Mouse (Mus musculus) erythroblast, embryonic 14.5 days (primary cell): Measurements from ENCODE around the gene Aqp9. TPM values are rescaled to one million over a fixed set of nuclear protein-coding genes. Genes with fewer than 3 reads are reported as not detected.

Experiments
- H3K27me3 ChIP-seq: 2 replicates; pipeline ENCODE4 v1.6.1; 2012; ENCODE audit warnings: inconsistent platforms; ENCODE audit not compliant: control insufficient read depth
- H3K36me3 ChIP-seq: 2 replicates; pipeline ENCODE4 v1.6.1; 2012; ENCODE audit warnings: mild to moderate bottlenecking, inconsistent platforms; ENCODE audit not compliant: control insufficient read depth
- H3K4me1 ChIP-seq: 2 replicates; pipeline ENCODE4 v1.6.1; 2012; ENCODE audit warnings: inconsistent platforms; ENCODE audit not compliant: control insufficient read depth
- H3K4me3 ChIP-seq: replicated peaks from 2 replicates; pipeline ENCODE3; 2012; ENCODE audit warnings: moderate library complexity, mild to moderate bottlenecking, inconsistent platforms
- H3K9me3 ChIP-seq: 2 replicates; pipeline ENCODE4 v1.6.1; 2012; ENCODE audit warnings: low read length, inconsistent platforms, mixed read lengths; ENCODE audit not compliant: control insufficient read depth
- GATA1 ChIP-seq: IDR thresholded peaks from 2 replicates; pipeline ENCODE4 v1.6.1; 2012; ENCODE audit warnings: low read length, inconsistent platforms, mixed read lengths
- TAL1 ChIP-seq: IDR thresholded peaks from 3 replicates; pipeline ENCODE4 v1.6.1; 2012; ENCODE audit warnings: low read length, inconsistent platforms, mixed read lengths
- polyA plus RNA-seq: library from polyadenylated mRNA; stranded (reverse); fragments of >175 nt; gene quantifications from 2 replicates; pipeline ENCODE4 v1.2.3, GENCODE M21; 2012

Gene Aqp9
- polyA plus RNA-seq, 1 experiment = 0.26 TPM

DNA sequence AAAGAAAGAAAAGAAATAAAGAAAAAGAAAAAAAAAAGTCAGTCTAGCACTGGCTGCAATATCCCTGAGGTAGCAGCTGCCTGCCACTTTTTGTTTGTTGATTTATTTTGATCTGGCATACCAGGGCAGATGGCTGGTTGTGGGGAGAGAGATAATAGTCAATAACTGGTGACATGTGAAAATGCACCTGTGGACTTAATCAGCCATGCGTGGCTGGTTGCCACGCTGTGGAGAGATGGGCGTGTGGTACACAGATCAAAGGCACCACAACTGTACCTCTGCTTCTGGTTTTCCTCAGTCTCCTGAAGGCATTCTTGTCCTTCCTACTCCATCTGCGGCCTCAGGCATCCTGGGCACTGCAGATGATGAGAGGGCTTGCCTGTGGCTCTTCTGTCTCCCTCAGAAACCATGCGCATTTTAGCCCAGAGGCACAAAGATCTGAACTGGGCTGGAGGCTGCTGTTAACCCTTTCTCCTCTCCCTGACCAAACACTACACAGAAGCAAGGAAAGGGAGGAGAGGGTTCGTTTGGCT lies 103.1 kb downstream of the Aqp9 start:
- Histone ChIP-seq H3K4me3 (no peak overlapping the region), H3K9me3 (no peaks in the 10 kb centered on the region), H3K36me3 (no peaks in the 10 kb centered on the region), H3K4me1 (no peaks in the 10 kb centered on the region), H3K27me3 (no peaks in the 10 kb centered on the region)
- TF ChIP-seq TAL1 = no peak
- no peak for TF ChIP-seq GATA1

DNA sequence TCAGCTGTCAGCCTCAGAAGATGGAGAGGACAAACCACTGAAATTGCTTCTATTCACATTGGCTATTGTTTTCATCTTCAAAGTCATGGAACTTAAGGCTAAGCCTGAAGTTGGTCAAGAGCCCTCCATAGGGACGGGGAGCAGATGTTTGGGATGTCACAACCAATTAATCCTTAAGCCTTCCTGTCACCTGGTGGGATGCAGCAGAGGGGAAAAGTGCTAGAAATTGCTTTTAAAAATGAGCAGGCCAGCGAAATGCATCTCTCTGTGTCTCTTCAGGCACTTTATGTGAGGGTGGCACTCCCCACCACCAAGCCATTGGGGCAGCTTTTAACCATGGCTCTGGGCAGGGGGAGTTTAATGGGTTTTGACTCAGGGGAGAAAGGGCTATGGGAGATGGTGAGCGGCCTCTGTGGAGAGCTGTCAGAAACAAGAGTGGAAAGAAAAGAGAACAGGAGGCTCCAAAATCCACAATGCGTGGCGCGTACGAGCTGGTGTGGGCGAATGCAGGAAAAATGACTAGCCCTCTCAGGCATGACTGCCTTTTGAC lies 104.1 kb downstream of the Aqp9 start:
- no peaks in the 10 kb centered on the region for H3K9me3 ChIP-seq
- H3K4me1 ChIP-seq = no peaks in the 10 kb centered on the region
- H3K36me3 ChIP-seq = no peaks in the 10 kb centered on the region
- H3K27me3 ChIP-seq = no peaks in the 10 kb centered on the region
- no peak overlapping the region for H3K4me3 ChIP-seq
- TF ChIP-seq TAL1 (no peak), GATA1 (no peak)

DNA sequence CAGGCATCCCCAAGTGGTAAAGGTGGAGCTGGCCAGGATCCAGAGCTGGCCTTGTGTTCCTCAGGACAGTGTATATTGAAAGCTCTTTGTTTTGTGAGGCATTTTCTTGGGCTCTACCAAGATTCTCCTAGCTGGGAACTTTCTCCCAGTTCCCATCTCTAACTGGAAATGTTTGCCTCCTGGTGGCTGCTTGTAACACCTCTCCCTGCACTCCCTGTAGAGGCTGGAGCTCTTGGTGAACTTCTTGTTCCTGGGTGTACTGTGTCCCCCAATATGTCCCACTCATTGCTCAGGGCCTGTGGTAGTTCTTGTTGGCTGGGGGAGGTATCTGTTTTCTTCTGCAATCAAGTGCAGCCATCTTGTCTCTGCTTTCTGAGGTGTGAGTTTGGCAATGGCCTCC lies 104.9 kb downstream of the Aqp9 start:
- TF ChIP-seq TAL1 (no peak), GATA1 (no peak)

DNA sequence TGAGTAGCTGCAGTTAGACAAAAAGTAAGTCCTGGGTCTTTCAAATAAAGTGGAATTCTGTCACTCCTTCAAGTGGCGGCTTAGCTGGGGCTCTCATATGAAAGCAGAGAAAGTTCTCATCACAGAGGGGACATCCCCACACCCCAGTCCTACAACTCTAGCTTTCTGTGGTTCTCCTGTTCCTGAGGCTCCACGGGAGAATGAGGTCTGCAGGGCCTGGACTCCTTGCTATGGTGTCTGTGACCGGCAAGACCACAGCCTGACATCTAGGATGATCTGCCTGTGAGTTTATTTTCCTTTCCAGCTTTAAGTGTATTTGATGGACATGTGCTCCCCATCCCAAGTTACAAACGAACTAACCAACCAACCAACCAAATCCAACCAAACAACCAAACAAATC lies 105.5 kb downstream of the Aqp9 start:
- TF ChIP-seq TAL1 = no peak
- TF ChIP-seq GATA1 = no peak
- Histone ChIP-seq H3K9me3 (no peaks in the 10 kb centered on the region), H3K27me3 (no peaks in the 10 kb centered on the region), H3K4me3 (no peak overlapping the region), H3K36me3 (no peaks in the 10 kb centered on the region), H3K4me1 (no peaks in the 10 kb centered on the region)

More for the DNA sequence above, 104.9 kb downstream of the Aqp9 start:
- Histone ChIP-seq H3K4me3 (no peak overlapping the region), H3K36me3 (no peaks in the 10 kb centered on the region), H3K27me3 (no peaks in the 10 kb centered on the region), H3K4me1 (no peaks in the 10 kb centered on the region), H3K9me3 (no peaks in the 10 kb centered on the region)

DNA sequence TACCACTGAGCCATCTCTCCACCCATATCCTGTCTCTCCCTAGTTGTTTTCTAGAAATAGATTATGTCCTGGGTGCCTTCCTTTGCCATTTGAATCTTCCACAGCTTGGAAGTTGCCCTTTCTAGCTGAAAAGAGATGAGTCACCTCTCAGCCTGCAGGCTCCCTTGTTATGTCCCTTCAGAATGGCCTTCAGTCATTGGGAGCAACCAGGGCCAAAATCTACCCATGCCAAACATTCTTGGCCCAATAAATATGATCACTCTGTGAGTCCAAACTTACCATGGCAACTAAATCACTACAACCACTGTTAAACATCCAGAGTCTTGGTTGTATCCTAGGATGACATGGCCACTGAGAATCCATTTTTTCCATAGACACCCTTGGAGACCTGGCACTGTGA lies 106.2 kb downstream of the Aqp9 start:
- TF ChIP-seq GATA1 (no peak), TAL1 (no peak)
- H3K9me3 ChIP-seq = no peaks in the 10 kb centered on the region
- no peaks in the 10 kb centered on the region for H3K36me3 ChIP-seq

More for the DNA sequence above, 106.2 kb downstream of the Aqp9 start:
- H3K27me3 ChIP-seq = no peaks in the 10 kb centered on the region
- no peaks in the 10 kb centered on the region for H3K4me1 ChIP-seq
- H3K4me3 ChIP-seq = no peak overlapping the region

Other genes with a start within 250 kb of the Aqp9 start
- 0.02 TPM in 1 of 2 replicates, not detected in the other for gene Lipc, start 216.5 kb downstream of the Aqp9 start, polyA plus RNA-seq
- gene Aldh1a2, start 47.1 kb upstream of the Aqp9 start, polyA plus RNA-seq = not detected in 2 replicates